Mouse (Mus musculus) telencephalon, adult 2 months (tissue): ENCODE measurements around the gene Capn10.

ENCODE experiments used
- DNase-seq: peaks from one replicate; pipeline ENCODE4 v3.0.0-alpha.2; 2011; ENCODE audit warnings: low read depth, low spot score

Capn10 gene

GRCm38 (mm10) chr1:92972854-92973253 is 38.7 kb downstream of the Capn10 start:
- DNase-seq: peak; percentile 33

DNA sequence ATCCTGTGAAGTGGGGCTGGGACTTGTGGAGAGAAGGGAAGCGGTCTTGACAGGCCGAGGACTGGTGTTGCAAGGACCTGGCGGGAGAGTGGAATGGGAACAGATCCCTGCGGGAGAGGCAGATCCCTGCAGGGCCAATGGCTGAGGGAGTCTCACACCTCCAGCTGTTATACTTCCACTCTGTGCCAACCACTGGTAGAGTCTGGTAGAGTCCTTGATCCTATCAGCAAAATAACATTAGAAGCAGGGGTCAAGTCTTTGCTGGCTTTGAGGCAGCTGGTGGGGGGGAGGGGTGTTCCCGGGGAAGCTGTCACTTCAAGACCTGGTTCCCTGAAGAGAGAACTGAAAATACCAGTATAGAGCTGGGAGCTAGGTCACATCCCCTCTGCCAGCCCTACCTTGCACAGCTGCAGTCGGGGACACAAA is 42.0 kb downstream of the Capn10 start:
- DNase-seq: no peak

DNA sequence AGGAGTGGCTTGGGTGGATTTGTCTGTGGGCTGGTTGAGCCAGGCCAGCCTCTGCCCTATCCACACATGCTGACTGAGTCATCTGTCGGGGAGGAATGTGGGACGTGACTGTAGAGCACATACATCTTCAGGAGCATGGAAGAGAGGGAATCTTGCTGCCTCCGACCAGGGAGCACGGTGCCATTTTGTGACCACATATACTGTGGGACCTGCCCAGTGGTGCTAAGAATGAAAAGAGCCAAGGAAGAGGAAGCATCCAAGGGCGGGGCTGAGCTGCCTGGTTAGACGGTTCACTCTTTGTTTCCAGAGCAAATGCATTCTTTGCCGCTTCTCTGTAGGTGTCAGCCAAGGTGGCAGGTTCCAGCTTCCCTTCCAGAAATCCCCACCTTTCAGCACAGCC is 44.5 kb downstream of the Capn10 start:
- no peak for DNase-seq

DNA sequence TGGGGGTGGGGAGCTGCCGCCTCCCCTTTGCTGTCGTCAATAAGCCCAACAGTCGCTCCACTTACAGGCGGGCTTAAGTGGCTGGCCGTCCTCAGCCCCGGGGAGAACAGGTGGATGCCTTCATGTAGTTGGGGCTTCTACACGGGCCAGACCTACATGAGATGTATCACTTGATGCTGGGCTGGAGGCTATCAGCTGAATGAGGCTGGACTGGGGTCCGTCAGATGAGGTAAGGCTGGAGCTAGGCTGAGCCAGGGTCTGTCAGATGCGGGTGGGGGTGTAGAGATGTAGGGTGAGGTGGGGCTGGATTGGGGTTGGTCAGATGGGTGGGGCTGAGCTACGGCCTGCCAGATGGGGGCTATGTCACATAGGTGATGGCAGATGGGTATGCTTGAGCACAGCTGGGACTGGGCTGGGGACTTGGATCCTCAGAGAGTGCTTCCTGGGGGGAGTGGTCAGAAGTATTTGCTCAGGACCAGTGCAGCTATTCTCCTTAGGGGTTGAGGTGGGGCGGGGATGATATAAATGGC is 45.0 kb downstream of the Capn10 start:
- no peak for DNase-seq

- no peak for DNase-seq
Observed at GRCm38 (mm10) chr1:92981056-92981845, 47.1 kb downstream of the Capn10 start.

- no peak for DNase-seq
Observed at GRCm38 (mm10) chr1:92982931-92983605, 48.9 kb downstream of the Capn10 start.

DNA sequence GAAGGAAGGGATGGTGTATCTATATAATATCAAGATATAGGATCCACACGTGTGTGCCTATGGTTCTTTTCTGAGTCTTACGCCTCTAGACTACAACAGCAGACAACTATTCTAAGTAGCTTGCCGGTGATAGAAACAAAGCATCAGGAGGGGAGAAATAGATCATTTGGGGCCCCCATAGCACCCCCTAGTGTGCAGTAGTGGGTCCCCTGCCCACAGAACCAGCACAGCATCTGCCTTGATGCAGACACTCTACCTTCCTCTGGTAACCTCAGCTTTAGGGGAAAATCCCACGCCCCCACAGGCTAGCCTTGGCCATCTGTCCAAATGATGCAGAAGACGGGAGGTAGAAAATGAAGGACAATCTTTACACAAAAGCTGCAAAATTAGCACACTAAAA is 50.8 kb downstream of the Capn10 start:
- no peak for DNase-seq

- no peak for DNase-seq
Observed at GRCm38 (mm10) chr1:92988894-92989293, 54.7 kb downstream of the Capn10 start.

GRCm38 (mm10) chr1:92989891-92990290 is 55.7 kb downstream of the Capn10 start:
- DNase-seq: no peak

- DNase-seq: no peak
Observed at GRCm38 (mm10) chr1:92992214-92992855, 58.2 kb downstream of the Capn10 start.

GRCm38 (mm10) chr1:92992880-92993279 is 58.7 kb downstream of the Capn10 start:
- no peak for DNase-seq
